Mouse (Mus musculus) liver, embryonic 11.5 days (tissue): ENCODE data around the gene Naaladl2. TPM values are rescaled to one million over a fixed set of nuclear protein-coding genes. Genes with fewer than 3 reads are reported as not detected.
"Not testable (repeated sequence)": the region's sequence is repeated elsewhere in the genome, so short reads cannot be mapped to it uniquely, and the experiment has no call there.

Experiments
- ATAC-seq: fragments of 200-750 bp; cut with Nextera tagmentation; replicated peaks from 2 replicates; pipeline ENCODE4 v1.8.0; 2017; ENCODE audit warnings: moderate number of reproducible peaks, mild to moderate bottlenecking, moderate TSS enrichment, moderate library complexity; ENCODE audit not compliant: low FRiP score
- DNase-seq: peaks from one replicate; pipeline ENCODE4 v3.0.0-alpha.2; 2017; ENCODE audit warnings: low spot score
- H3K27ac ChIP-seq: fragments of 300-500 bp; sonication (generic); 2 replicates; pipeline ENCODE4 v1.5.1; 2014; ENCODE audit warnings: mild to moderate bottlenecking, low read depth, low read length, control low read depth
- H3K27me3 ChIP-seq: fragments of 300-500 bp; sonication (generic); replicated peaks from 2 replicates; pipeline ENCODE4 v1.6.1; 2014; ENCODE audit warnings: low read length, mixed read lengths; ENCODE audit not compliant: control insufficient read depth, insufficient read depth
- H3K36me3 ChIP-seq: fragments of 300-500 bp; sonication (generic); 2 replicates; pipeline ENCODE4 v1.6.1; 2014; ENCODE audit warnings: mild to moderate bottlenecking, low read length, moderate library complexity, mixed read lengths; ENCODE audit not compliant: control insufficient read depth, insufficient read depth
- H3K4me1 ChIP-seq: fragments of 300-500 bp; sonication (generic); replicated peaks from 2 replicates; pipeline ENCODE4 v1.6.1; 2014; ENCODE audit warnings: low read length, mixed read lengths; ENCODE audit not compliant: control insufficient read depth, insufficient read depth
- H3K4me2 ChIP-seq: fragments of 300-500 bp; sonication (generic); 2 replicates; pipeline ENCODE4 v1.6.1; 2014; ENCODE audit warnings: mild to moderate bottlenecking, control low read depth, moderate library complexity
- H3K4me3 ChIP-seq: fragments of 300-500 bp; sonication (generic); 2 replicates; pipeline ENCODE4 v1.5.1; 2014; ENCODE audit warnings: low read depth, low read length, control low read depth
- H3K9ac ChIP-seq: fragments of 300-500 bp; sonication (generic); 2 replicates; pipeline ENCODE4 v1.6.1; 2014; ENCODE audit warnings: low read depth, low read length, control low read depth
- H3K9me3 ChIP-seq: fragments of 300-500 bp; sonication (generic); 2 replicates; pipeline ENCODE4 v1.6.1; 2016; ENCODE audit warnings: low read length, inconsistent platforms, mixed read lengths; ENCODE audit not compliant: control insufficient read depth
- WGBS: fragments of 180-500 bp; shearing (Covaris S2); extraction: QIAGEN DNeasy Blood & Tissue Kit; methylation state at CpG from one replicate; pipeline ENCODE4 v1.1.7; 2014; 5-methylcytosine and 5-hydroxymethylcytosine counted together
- polyA plus RNA-seq: library from polyadenylated mRNA; unstranded; fragments of >200 nt; fragmentation: Nextera tagmentation; extraction: Ambion mirVana; gene quantifications from 2 replicates; pipeline ENCODE4 v1.2.1, GENCODE M21; 2014

Naaladl2 gene
- polyA plus RNA-seq, 1 experiment from 2014 or later, result 0.22 TPM

GRCm38 (mm10) chr3:24163992-24164391, 980.1 kb downstream of the Naaladl2 start:
- Histone ChIP-seq H3K27ac (no peak overlapping the region), H3K4me2 (no peak overlapping the region), H3K27me3 (no peaks in the 10 kb centered on the region), H3K9me3 (no peaks in the 10 kb centered on the region), H3K9ac (no peak overlapping the region), H3K36me3 (no peaks in the 10 kb centered on the region), H3K4me1 (no peaks in the 10 kb centered on the region), H3K4me3 (no peak overlapping the region)
- no peak for DNase-seq
- ATAC-seq, result no peak

- not testable (repeated sequence) for H3K4me1 ChIP-seq, H3K27ac ChIP-seq, H3K36me3 ChIP-seq, DNase-seq, H3K9ac ChIP-seq, H3K27me3 ChIP-seq, H3K9me3 ChIP-seq, H3K4me2 ChIP-seq, ATAC-seq, H3K4me3 ChIP-seq
- WGBS, result 70% methylated on average over 4 of the region's 4 CpGs
These were observed 992.8 kb downstream of the Naaladl2 start for GRCm38 (mm10) chr3:24151086-24151815.

GRCm38 (mm10) chr3:24142808-24143207, 1001.3 kb downstream of the Naaladl2 start:
- no peak overlapping the region for H3K9ac ChIP-seq
- no peaks in the 10 kb centered on the region for H3K27me3 ChIP-seq
- no peak overlapping the region for H3K4me2 ChIP-seq
- H3K4me1 ChIP-seq, result no peaks in the 10 kb centered on the region
- H3K36me3 ChIP-seq, result no peaks in the 10 kb centered on the region
- no peak overlapping the region for H3K27ac ChIP-seq
- no peak overlapping the region for H3K4me3 ChIP-seq
- 58% methylated on average over 1 of the region's 1 CpGs for WGBS
- H3K9me3 ChIP-seq, result no peaks in the 10 kb centered on the region
- DNase-seq (no peak), ATAC-seq (no peak)

DNA sequence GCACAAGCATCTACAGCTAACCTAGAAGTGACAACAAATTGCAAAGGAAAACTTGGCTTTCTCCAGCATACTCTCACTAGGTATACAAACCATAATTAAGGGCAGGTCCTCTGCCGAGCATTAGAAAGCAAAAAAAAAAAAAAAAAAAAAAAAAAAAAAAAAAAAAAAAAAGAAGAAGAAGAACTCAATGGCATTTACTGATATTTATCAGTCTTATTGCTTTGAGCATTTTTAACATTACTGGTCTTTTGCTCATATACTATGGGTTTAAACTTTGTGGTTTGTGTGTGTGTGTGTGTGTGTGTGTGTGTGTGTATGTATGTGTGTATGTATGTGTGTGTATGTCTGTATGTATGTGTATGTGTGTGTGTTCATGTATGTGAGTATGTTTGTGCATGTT, 1006.1 kb downstream of the Naaladl2 start:
- no peak for ATAC-seq
- WGBS, result 76% methylated on average over 1 of the region's 1 CpGs
- no peaks in the 10 kb centered on the region for H3K36me3 ChIP-seq

GRCm38 (mm10) chr3:24126200-24126599, 1017.9 kb downstream of the Naaladl2 start:
- no peak overlapping the region for H3K4me2 ChIP-seq
- no peaks in the 10 kb centered on the region for H3K27me3 ChIP-seq
- no peak overlapping the region for H3K27ac ChIP-seq
- DNase-seq (no peak), ATAC-seq (no peak)
- H3K4me1 ChIP-seq, result no peaks in the 10 kb centered on the region
- H3K9ac ChIP-seq, result no peak overlapping the region
- H3K4me3 ChIP-seq, result no peak overlapping the region
- H3K36me3 ChIP-seq, result no peaks in the 10 kb centered on the region
- H3K9me3 ChIP-seq, result no peaks in the 10 kb centered on the region; the same call in 1 of the 2 replicates
- WGBS, result 70% methylated on average over 1 of the region's 1 CpGs

More for the DNA sequence above, 1006.1 kb downstream of the Naaladl2 start:
- H3K4me1 ChIP-seq, result no peaks in the 10 kb centered on the region
- no peak for DNase-seq
- H3K27ac ChIP-seq, result no peak overlapping the region
- H3K9me3 ChIP-seq, result no peaks in the 10 kb centered on the region
- H3K4me3 ChIP-seq, result no peak overlapping the region
- no peaks in the 10 kb centered on the region for H3K27me3 ChIP-seq
- no peak overlapping the region for H3K9ac ChIP-seq
- H3K4me2 ChIP-seq, result no peak overlapping the region

DNA sequence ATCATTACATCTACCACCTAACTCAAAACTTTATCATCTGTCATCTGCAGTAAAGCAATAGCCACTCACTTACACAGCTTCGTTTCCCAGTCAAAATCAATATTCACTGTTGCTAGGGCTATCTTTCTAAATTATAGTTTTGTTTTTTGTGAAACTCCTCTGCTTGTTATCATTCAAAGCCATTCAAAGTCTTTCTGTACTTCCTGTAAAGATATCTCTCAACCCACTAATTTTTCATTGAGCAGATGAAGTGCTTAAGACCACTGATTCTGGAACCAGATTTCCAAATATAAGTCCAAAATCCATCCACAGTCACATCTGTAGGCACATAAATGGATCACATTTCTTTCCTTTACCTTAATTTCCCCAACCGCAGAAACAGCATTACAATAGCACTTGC, 1020.0 kb downstream of the Naaladl2 start:
- H3K36me3 ChIP-seq, result no peaks in the 10 kb centered on the region
- DNase-seq (no peak), ATAC-seq (no peak)
- no peaks in the 10 kb centered on the region for H3K4me1 ChIP-seq
- 65% methylated on average over 2 of the region's 2 CpGs for WGBS
- H3K4me2 ChIP-seq, result no peak overlapping the region
- H3K9me3 ChIP-seq, result no peaks in the 10 kb centered on the region
- no peaks in the 10 kb centered on the region for H3K27me3 ChIP-seq
- H3K4me3 ChIP-seq, result no peak overlapping the region
- H3K9ac ChIP-seq, result no peak overlapping the region
- no peak overlapping the region for H3K27ac ChIP-seq

DNA sequence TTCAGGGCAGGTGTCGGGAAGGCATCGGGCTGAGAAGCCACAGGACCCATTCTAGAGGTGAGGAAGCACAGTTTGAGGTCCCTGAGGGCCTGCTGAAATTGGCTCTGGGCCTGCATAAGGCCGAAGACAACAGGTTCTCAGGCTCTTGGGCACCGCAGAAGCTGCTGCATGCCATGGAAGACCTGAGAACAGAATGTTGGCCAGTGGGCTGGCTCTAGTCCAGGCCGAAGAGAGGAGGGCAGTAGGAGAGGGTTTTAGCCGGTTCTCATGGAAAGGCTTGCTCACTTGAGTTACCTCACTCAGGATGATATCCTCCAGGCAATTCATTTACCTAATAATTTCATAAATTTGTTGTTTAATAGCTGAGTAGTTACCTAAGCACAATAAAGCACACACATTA, 1025.9 kb downstream of the Naaladl2 start:
- Histone ChIP-seq H3K36me3 (no peaks in the 10 kb centered on the region), H3K4me1 (no peaks in the 10 kb centered on the region), H3K9ac (no peak overlapping the region), H3K9me3 (no peaks in the 10 kb centered on the region), H3K27ac (no peak overlapping the region), H3K4me2 (no peak overlapping the region), H3K4me3 (no peak overlapping the region), H3K27me3 (no peaks in the 10 kb centered on the region)
- DNase-seq, result no peak
- WGBS, result 88% methylated on average over 6 of the region's 6 CpGs
- ATAC-seq, result no peak

DNA sequence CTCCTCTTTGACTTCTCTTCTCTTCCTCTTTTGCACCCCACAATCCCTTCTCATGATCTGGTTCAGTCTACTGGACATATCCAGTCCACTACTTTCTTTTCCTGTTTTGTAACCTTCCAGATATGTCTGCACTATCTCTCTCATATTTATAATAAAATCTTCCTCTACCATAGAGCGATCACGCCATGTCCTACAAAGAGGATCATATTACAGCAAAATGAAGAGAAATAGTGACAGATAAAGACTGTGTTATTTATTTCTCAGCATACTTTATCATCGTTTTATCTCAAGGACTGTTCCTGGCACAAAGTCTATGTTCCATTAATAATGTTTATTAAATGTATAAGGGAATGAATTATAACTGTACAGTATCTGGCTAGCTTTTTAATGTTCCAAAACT, 1029.2 kb downstream of the Naaladl2 start:
- no peaks in the 10 kb centered on the region for H3K4me1 ChIP-seq
- no peak overlapping the region for H3K4me3 ChIP-seq
- no peak overlapping the region for H3K9ac ChIP-seq
- WGBS, result 70% methylated on average over 3 of the region's 3 CpGs
- no peak overlapping the region for H3K27ac ChIP-seq
- no peaks in the 10 kb centered on the region for H3K27me3 ChIP-seq
- H3K4me2 ChIP-seq, result no peak overlapping the region
- H3K9me3 ChIP-seq, result no peaks in the 10 kb centered on the region
- no peak for ATAC-seq
- no peak for DNase-seq
- no peaks in the 10 kb centered on the region for H3K36me3 ChIP-seq

- Histone ChIP-seq H3K9me3 (no peaks in the 10 kb centered on the region), H3K4me2 (no peak overlapping the region), H3K27ac (no peak overlapping the region), H3K27me3 (no peaks in the 10 kb centered on the region), H3K4me3 (no peak overlapping the region), H3K4me1 (no peaks in the 10 kb centered on the region), H3K9ac (no peak overlapping the region), H3K36me3 (no peaks in the 10 kb centered on the region)
- no peak for ATAC-seq
- WGBS, result 67% methylated on average over 2 of the region's 2 CpGs
- DNase-seq, result no peak
These were observed 1030.7 kb downstream of the Naaladl2 start for GRCm38 (mm10) chr3:24113360-24113759.
